Mouse (Mus musculus) liver, postnatal 0 days (tissue): Measurements from ENCODE around the gene Cxcr3.

Source experiments
- CTCF ChIP-seq: sonication (generic); IDR thresholded peaks from 2 replicates; pipeline ENCODE4 v1.5.1; 2016; ENCODE audit warnings: antibody characterized with exemption, low read depth
- EP300 ChIP-seq: IDR thresholded peaks from 2 replicates; pipeline ENCODE4 v1.6.1; 2016; ENCODE audit warnings: antibody characterized with exemption, low read depth, mild to moderate bottlenecking

DNA sequence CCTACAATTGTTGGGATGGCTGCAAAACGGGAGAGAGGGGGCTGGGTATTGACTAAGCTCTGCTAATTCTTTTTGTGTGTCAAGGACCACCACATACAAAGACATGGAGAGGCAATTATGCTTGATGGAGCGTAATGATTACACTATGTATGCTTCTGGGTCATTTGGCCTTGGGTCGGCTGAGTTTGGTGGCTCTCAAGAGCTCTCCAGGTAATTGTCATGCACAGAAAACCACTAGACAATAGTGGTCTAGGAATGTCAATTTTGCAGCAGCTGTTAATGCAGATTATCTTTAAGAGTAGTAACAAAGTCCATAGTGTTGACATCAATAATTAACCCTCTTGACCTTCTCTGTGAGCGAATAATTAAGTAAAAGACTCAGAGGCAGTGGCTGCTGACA is 16.1 kb upstream of the Cxcr3 start:
- TF ChIP-seq EP300 (no peak), CTCF (no peak)
